Mouse (Mus musculus): Measurements from ENCODE around the gene Utp20.
"Not testable (repeated sequence)": the region's sequence is repeated elsewhere in the genome, so short reads cannot be mapped to it uniquely, and the experiment has no call there.

Gene Utp20

DNA sequence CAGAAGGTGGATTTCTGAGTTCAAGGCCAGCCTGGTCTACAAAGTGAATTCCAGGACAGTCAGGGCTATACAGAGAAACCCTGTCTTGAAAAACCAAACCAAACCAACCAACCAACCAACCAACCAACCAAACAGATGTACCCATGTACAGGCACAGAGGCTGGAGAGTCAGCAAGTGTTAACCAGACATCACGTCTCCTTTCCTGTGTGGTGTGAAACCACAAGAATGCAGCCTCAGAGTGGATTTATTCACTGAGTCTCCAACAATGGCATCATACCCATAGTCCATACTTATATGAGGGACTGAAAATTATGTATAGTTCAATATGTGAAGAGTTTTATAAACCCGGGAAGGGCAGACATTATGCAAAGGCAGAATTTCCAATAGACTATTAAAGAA, 43.5 kb downstream of the Utp20 start:
- DNase-seq, result not testable (repeated sequence)

DNA sequence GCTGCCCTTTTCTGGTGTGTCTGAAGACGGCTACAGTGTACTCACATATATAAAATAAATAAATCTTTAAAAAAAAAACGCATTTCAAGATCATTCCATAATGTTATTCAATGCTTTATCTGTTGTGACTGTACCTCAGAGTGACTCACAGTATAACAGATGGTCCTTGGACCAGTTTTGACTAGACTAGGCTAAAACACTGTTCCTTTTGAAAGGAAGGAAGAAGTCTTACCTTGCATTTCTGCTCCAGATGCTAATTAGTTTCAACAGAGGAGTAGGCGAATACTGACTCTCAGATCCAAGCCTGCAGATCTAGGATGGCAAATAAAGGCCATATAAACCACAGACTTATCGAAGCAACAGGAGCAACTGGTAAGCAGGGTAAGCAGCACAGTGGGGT, 45.9 kb downstream of the Utp20 start:
- no peak for DNase-seq

DNA sequence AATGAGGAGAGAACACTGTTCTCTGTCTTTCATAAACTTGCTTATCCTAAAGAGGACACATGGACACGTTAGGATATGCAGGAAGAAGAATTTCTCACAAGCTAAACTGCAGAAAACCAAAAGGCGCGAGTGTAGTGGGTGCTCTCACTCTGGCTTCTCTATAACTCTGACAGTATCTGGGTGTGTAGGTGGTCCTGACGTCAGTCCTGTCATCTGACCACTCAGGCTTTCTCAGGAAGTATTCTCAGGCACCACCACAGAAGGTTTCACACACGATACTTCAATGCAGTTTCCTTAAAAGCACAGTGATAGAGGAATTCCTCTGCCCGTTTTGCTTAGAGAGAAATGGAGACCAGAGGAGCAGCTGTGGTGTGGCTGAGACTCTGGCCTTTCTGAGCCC, 50.4 kb downstream of the Utp20 start:
- no peak for DNase-seq

DNA sequence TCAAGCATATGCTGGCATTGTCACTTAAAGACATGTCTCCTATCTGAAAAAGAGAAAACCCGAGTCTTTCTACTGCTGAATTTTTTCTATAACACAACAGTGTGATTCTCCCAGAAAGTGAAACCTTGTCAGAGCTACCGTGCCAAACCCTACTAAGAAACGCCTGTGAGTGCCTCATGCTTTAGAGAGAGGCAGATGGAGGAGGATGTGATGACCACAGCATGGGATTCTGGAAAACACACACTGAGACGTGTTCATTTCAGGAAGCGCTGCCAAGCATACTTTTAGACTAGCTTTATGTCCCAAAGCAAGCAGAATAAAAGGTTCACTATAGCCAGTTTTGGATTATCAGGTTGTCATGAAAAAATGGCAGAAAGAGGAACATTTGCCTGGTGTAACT, 53.6 kb downstream of the Utp20 start:
- DNase-seq, result not testable (repeated sequence)

DNA sequence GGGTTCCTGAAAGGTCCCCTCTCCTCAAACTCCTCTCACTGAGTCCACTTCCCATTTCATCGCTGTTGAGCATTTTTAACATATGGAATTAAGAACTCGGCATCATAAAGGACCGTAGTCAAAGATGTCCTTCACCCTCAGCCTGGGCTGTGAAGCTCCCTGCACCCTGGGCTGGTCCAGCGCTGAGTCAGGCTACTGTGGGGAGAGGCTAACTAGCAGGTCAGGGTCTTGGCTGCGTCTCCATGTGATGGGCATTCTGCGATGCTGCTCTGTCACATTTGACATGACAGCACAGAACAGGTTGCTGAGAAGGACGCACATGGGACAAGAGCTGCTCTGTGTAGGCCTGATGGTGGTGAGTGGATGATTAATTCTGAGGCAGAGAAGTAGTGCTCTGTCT, 56.9 kb downstream of the Utp20 start:
- DNase-seq, result no peak

DNA sequence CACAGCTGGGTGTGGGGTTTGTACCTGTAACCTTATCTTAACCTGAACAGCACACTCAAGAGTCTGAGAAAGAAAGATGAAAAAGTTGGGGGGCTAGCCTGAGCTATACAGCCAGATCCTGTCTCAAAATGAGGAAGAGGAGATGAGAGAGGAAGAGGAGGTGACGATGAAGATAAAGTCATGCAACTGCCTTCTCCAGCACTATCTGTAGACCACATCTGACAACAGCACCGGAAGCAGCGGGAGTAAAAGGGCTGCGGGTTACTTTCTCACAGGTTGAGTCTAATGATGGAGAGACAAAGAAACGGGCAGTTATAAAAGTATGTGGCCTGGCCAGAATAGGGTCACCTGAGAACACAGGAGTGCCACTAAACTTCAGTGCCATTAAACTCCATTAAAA, 57.6 kb downstream of the Utp20 start:
- DNase-seq, result no peak

DNA sequence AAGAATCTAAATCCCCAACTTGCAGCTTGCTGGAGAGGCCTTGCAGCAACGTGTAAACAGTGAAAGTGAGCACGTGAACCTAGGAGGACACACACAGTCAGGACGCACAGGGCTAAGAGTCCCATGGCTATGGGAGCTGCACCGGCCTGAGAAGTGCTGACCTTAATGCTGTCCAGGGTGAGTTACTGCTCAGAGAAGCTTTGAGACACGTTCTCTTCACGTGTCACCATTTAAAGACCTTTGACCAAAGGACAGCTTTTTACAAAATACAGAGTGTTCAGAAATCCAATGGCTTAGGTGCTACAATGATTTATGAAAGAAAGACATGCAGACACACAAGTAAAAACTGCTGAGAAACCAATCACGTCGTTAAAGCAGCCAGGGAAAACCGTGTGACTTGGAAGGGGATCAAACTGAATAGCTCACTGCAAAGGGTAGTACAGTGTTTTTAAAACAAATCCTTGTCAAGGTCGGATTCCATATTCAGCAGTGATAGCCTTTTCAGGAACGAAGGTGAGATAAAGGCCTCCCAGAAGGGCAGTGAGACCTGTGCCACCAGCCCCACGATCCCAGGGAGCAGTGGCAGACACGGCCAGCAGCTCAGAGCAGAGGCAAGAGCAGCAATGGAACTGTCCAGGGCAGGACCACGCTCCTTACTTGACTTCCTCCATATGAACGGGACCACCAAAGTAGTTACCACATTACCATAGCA, 61.0 kb downstream of the Utp20 start:
- no peak for DNase-seq

DNA sequence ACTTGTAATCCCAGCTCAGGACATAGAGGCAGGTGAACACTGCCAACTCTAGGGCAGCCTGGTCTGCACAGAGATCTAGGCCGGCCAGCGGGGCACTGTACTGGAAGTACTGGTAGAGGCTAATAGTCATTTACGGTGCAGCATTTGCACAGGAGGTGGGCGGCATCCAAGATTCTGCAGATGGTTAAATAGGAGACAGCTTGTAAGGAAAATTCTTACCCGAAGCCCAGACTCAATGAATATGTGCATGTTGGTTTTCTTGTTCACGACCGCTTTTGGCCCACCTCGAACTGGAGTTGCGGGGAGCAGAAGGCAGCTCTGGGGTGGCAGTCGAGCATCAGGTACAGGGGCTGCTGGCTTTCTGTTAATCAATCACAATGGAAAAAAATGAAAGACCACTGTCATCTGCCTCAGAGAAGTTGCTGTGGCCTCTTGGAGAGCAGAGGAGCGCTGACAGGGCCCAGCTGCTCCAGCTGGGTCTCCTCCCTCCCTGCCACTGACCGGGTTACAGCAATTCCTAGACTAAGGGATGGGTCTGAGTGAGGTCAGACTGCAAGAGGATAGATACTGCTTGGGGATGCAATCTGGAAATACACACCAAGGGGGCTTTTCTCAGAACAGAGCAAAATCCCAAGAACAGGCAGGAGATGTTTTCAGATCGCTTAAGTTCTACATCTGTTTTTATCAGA, 64.9 kb downstream of the Utp20 start:
- DNase-seq, result no peak

DNA sequence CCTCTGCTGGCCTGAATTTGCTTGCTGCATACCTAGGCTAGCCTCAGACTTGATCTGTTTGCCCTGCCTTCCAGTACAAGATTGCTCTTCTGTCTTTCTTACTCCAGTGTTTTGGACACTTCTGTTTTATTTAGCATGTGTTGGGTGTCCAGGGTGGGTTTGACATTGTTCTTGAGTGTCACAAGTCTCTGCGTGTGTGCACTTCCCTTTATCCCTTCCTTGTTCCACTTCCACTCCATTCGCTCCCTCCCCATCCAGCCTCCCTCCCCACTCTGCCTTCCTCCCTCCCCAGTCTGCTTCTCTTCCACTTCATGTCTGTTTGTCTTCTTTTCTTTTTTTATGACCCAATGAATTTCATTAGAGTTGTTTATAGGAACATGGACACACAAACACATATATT, 85.2 kb downstream of the Utp20 start:
- no peak for DNase-seq

DNA sequence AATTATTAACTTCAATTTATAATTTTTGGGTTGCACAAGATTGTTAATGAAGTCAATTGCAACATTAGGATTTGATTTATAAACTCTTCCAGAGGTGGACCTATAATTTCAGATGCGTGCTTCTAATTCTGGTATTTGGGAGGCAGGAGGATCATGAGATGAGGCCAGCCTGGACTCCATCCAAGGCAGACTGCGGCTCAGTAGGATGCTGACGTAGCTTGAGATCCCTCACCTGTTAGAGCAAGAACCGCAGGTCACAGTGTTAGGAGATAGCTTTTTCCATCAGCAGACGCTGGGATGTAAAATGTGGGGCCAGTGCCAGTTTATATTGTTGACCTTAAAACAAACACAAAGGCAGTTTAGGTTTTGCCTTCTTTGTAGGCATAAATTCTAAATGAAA, 85.8 kb downstream of the Utp20 start:
- DNase-seq, result no peak

DNA sequence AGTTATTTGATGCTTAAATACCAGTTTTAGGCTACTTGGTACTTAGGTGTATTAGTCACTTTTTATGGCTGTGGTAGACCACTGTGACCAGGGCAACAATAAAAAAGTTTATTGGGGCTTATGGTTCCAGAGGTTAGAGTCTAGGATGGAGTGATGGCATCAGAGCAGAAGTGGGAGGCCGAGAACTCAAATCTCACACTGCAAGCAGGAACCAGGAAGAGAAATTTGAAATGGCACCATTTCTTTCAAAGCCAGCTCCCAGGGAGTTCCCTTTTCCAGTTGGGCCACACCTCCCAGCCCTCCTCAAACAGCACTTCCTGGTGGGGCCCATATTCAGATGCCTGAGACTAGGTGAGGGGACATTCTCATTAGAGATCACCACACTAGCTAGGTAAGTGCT, 86.8 kb downstream of the Utp20 start:
- no peak for DNase-seq

DNA sequence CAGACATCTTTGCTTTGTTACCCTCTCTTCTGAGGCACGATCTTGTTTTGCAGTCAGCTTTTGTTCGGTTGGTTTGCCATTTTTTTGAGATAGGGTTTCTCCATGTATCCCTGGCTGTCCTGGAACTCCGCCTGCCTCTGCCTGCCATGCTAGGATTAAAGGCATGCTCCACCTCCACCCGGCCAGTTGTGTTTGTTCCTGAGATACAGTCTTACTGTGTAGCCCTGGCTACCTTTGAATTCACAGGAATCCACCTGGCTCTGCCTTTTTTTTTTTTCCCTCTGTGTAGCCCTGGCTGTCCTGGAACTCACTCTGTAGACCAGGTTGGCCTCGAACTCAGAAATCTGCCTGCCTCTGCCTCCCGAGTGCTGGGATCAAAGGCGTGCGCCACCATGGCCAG, 87.5 kb downstream of the Utp20 start:
- DNase-seq, result not testable (repeated sequence)

DNA sequence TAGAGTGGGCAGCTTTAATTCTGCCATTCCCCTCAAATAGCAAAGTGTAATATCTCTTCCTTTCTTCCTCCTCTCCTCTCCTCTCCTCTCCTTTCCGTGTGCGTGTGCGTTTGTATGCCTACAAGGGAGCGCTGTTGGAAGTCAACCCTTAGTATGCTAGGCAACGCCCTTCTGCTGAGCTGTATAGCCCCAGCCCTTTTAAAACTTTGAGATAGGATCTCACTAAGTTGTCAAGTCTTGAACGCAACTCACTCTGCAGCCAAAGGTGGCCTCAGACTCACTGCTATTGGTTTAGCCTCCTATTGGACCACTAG, 94.3 kb downstream of the Utp20 start:
- no peak for DNase-seq

DNA sequence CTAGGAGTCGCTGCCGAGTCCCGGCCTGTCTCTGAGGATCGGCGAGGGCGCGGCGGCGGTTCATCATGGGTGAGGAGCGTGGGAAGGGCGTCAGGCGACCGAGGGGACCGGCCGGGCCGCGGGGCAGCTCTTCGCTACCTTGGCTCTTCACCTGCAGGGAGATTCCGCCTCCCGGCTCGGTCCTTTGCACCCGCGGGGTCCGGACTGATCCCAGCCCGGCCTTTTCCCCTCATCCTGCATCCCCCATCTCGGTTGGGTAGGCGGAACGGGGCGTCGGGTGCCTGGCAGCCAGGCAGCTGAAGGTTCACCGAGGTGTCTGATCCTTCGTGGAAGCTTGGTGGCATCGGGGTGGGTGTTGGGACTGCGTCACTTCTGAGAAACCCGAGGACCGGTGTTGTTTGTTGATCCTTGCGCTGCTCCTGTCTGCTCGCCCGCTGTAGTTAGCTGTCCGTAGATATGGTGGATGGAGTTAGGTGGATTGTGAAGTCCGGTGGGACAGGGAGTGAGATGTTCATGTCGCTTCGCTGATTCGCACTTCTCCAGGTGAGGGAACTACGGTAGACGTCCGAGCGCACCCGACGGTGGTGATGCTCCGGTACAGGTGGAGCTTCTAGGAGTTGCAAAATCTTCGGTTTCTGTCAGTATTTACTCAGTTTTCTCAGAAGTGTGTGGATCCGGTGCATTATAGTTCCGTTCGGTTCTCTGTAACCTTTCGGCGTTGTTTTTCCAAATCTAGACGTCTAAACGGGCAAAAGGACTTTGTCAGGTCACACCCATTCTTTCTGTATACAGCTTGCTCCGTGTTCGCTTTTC, 94.9 kb downstream of the Utp20 start:
- no peak for DNase-seq

DNA sequence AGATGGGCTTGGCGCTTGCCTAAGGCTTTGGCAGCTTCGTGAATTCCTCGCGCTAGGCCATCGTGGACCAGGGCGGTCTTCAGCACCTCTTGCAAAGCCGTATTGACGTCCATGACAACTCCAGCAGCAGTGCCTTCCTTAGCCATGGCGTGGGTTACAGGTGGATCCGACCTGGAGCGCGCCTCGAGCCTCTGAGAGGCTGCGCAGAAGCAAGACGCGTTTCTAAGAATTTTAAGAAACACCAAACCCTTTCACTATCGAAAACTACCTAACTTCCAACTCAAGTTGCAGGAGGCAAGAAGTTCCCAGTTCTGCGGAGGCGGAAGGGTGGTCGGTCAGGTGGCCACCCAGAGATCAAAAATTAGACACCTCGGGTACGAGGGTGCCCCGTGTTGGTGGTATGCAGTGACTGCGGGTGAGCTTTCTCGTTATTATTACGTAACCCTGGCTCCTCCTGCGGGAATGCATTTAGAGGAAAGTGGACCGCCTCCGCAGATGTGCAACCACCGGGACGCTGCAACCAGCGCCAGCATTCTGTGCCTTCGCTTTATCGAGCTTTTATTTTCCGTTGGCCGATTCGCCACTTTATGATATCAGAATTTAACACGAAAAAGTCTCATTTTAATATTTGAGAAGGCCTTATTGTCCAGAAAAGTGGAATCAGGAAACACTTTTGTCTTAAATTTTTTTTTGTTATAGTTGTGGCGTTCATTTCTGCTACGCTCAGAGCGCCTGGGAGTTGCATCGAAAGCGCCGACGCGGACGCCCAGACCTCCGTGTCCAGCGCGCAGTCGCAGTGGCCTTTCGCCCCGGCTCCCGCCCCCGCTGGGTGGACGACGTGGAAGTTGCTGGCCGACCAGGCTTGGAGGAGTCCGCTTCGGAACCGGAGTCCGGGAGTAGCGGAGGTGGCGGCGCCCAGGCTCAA, 95.8 kb downstream of the Utp20 start, which contains the start of gene Arl1:
Arl1 (plus strand) TSS at position 288 of the 925 bp plus-strand sequence.
- peak; percentile 85 for DNase-seq

DNA sequence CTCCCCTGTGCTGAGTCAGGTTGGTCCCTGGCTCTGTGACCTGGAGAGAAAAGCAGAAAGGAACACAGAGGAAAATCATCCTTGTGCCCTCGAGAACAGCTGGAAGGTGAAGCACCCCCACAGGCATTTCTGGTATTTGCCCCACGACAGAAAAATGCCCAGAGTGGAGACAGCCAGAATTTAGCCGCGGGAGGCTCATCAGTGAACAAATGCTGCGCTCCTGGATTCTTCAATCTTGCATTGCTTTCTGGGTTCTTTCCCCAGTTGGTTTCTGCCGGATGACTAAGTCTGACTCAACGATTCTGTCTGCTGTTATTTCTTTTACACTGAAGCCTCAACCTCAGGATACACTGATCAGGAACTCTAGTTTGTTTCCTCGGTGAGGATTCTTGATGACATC, 98.4 kb downstream of the Utp20 start:
- no peak for DNase-seq

DNA sequence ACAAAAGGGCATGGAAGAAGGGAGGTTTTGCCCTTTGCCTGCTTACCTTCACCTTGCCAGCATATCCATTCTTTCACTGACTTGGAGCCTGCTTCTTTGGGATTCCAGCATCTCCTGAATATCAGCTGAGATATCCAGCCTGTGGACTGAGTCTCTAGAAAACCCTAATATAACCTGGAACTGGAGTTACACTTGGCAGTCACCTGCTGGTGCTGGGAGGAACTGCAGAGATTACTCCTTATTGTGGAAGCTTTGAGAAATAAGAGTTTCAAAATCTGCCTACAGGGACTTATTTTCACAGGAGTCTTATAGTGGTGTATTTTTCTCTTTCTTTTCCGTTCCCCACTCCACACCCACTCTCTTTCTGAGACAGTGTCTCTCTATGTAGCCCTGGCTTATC, 99.5 kb downstream of the Utp20 start:
- peak; percentile 35 for DNase-seq

DNA sequence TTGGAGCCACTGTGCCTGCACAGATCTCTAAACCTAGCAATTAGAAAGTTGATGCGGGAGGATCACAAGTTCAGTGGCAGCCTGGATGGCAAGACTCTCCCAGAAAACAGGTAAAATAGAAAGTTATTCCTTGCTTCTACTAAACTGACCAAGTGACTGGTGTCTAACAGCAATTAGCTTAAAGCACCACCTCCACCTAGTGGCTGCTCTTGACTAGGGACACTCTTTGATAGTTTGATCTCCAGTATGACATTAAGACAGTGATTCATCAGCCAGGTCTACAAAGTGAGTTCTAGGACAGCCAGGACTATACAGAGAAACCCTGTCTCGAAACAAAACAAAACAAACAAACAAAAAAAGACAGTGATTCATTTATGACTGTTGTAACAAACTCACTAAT, 101.3 kb downstream of the Utp20 start:
- no peak for DNase-seq

DNA sequence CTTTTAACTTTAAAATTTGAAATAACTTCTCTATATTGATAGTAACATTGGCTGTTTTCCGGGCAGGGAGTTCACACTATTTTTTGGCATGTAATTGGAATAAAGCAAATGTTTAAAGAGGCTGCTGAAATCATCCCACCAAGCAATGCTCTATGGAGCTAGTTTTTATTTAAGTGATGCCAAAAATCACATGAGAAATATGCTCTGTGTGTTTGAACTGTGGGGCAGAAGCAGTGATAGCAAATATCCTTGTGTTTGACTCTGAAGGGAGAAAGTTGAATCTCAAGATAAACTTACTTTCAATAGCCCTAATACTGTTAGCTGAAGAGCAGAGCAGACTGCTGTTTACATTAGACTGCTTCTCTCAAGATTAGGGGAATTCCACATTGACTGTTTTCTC, 107.0 kb downstream of the Utp20 start:
- no peak for DNase-seq

DNA sequence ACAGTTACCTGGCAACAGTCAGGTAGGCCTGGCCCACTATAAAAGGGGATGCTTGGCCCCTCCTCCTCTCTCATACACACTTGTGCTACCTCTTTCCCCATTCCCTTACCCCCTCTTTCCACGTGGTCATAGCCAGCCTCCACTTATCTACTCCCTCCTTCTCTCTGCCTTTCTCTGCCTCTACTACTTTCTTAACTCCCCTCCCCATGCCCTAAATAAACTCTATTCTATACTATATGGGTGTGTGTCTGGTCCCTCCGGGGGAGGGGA, 108.9 kb downstream of the Utp20 start:
- no peak for DNase-seq

DNA sequence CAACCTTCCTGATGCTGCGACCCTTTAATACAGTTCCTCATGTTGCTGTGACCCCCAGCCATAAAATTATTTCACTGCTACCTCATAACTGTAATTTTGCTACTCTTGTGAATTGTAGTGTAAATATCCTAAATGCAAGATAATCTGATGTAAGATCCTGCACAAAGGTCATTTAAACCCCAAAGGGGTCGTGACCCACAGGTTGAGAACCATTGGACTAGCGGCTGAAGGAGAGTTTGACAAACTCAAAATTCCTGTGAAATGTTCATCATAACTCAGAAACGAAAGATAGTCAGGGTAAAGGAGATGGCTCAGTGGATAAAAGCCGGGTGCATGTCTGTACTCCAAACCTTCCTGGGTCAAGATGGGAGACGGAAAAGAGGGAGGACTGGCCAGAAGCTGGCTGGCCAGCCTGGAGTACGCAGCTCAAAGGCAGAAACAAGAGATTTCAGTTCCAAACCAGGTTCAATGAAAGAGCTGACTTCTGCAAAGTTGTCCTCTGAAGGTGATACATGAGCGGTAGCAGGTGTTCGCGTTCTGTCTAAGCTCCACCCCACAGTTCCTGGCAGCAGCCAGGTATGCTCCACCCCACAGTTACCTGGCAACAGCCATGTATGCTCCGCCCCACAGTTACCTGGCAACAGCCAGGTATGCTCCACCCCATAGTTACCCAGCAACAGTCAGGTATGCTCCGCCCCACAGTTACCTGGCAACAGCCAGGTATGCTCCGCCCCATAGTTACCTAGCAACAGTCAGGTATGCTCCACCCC, 109.4 kb downstream of the Utp20 start:
- no peak for DNase-seq

DNA sequence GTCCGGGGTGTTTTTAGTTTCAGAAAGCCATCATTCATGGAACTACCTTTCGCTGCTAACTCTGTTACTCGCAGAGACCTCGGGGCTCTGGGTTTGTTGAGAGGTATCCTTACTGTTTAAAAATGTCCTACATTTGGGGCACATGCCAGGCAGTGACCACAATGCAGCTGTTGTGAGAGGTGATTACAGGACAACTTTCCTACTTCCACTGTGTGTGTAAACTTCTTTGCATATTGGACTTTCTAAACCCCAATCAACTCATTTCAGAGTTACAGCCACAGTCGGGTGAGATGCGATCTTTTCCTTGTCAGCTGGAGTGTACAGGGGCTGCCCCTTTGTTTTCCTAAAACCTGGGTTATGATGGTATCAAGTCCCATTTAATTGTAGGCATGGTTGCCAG, 111.0 kb downstream of the Utp20 start:
- DNase-seq, result no peak

DNA sequence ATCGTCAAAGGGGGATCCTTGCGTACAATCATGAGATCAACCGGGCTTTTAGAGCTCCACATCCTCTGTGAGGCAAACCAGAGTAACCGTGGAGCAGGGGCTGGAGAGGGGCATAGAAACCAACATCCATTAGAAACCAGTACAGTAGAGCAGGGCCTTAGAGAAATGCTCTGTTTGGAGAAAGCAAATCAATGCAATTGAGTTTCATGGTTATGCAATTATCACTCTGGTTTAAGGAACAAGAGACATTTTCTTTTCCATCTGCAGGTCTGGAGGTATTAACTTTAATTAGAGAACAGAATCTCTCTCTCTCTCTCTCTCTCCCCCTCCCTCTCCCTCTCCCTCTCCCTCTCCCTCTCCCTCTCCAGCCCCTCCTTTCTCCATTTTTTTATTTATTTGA, 111.9 kb downstream of the Utp20 start:
- DNase-seq, result no peak
